Mouse (Mus musculus): ENCODE measurements at regions not wholly inside any gene's neighbourhood (a gene's known extent, or its start where the extent isn't known, plus 50 kb on each side); places are given as distances from the start of the nearest gene placed in this dataset.

DNA sequence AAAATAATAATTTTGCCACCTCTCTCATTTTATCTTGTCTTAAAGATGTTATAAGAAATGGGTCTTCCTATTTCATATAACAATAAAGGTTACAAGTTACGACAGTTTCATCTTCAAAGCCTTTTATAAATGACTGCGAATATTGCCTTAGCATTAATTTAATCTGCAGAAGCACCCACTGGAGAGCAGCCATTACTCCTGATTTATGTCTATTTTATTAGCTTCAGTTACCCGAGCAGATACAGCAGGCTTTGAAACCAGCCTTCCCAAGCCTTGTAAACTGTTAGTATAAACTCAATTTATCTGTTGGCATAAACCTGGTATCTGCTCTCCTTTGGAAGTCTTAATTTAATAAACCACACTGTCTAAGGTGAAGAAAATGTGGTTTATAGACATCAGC lies 2851.6 kb upstream of the Gm6569 start:
- DNase-seq, result no peak

DNA sequence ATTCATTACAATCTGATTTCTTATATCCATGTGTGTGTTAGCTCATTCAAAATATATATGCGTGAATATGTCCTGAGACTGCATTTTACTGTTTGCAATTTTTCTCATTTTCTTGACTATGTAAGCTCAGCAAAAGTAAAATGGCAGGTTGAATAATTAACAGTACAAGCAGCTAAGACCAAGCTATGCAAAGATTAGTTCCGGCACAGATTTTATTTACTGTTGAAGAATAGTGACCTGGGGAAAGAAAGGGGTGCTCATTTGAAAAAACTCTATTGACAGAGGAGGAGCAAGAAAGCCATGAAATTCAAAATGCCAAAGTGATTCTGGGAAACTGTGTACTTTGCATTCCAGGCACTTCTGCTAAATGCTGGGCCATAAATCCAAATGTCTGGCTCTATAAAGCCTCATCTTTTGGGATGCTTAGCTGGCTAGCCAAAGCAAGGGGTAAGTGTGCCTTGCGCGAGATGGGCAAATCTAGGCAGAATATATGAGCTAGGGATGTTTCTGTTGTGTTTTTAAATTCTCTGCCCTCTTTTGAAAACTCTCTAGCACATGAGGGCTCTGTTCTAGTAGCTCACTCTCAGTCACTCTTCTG lies 2846.3 kb upstream of the Gm6569 start:
- DNase-seq, result no peak

GRCm38 (mm10) chr15:70993397-70993796 lies 2841.0 kb upstream of the Gm6569 start:
- DNase-seq, result no peak

- DNase-seq, result no peak
Observed at GRCm38 (mm10) chr15:71010362-71010761, 2824.0 kb upstream of the Gm6569 start.

- DNase-seq, result no peak
Observed at GRCm38 (mm10) chr15:71010773-71011172, 2823.6 kb upstream of the Gm6569 start.

GRCm38 (mm10) chr15:71054251-71054852 lies 2780.0 kb upstream of the Gm6569 start:
- no peak for DNase-seq

DNA sequence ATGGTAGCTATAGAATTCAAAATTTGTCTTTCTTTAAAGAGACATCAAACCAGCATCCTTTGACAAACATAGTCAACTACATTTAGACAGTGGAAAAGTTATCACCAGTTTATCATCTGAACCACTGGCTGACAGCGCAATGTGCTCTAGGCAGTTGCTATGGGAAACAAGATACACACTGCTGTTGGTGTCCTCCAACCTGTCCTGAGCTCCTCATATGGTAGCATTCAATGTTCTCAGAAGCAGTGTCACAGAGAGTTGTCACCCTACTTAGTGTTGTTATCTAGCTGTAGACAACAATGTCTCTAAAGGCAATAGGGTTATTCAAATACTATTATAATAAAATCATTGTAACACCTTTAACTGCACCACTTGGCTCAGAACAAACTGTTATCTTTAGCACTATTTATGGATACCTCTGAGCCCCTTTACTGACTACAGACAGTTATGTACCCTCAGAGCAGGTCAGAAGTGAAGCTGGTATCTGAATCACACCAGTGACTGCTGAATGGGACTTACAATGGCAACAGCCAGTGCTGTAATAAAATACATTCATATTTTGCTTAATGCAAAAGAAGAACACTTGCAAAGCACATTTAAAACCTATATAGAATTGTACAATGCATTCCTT lies 2747.9 kb upstream of the Gm6569 start:
- no peak for DNase-seq

GRCm38 (mm10) chr15:71099111-71099510 lies 2735.2 kb upstream of the Gm6569 start:
- DNase-seq, result no peak

- no peak for DNase-seq
Observed at GRCm38 (mm10) chr15:71129802-71130201, 2704.6 kb upstream of the Gm6569 start.

DNA sequence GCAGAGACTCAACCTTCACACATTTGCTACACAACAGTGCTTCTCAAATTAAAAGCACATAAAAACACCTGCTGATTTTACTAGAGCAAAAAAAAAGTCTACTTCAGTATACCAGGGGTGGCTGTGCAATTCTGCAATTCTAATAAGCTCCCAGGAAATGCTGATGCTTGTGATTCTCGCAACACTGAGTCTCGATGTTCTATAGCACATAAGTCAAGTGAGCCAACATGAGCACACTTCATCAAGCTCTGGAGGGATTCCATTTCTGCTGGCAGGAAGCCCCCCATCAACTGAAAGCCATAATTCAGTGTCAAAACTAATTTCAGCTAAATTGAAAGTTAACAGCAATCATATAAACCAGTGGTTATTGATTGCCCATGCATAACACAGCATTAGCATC lies 2676.7 kb upstream of the Gm6569 start:
- DNase-seq, result no peak

DNA sequence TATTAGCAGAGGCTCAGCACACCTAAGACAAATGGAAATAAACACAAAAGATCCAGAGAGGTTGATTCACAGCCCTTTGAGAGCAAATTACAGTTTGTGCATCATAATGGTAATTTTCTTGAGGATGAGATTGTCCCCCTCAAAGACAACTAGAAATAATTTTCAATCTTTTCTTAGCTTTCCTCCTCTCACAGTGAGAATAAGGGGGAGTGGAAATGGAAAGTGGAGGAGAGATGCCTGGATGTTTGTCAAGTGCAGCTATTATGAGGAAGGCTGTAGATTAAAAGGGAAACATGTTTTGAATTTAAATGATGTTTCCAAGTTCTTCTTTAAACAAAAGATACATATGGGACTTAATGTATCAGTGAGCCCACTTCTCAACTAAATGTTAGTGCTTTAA lies 2672.3 kb upstream of the Gm6569 start:
- no peak for DNase-seq

- no peak for DNase-seq
Observed at GRCm38 (mm10) chr15:71195011-71195739, 2639.2 kb upstream of the Gm6569 start.

DNA sequence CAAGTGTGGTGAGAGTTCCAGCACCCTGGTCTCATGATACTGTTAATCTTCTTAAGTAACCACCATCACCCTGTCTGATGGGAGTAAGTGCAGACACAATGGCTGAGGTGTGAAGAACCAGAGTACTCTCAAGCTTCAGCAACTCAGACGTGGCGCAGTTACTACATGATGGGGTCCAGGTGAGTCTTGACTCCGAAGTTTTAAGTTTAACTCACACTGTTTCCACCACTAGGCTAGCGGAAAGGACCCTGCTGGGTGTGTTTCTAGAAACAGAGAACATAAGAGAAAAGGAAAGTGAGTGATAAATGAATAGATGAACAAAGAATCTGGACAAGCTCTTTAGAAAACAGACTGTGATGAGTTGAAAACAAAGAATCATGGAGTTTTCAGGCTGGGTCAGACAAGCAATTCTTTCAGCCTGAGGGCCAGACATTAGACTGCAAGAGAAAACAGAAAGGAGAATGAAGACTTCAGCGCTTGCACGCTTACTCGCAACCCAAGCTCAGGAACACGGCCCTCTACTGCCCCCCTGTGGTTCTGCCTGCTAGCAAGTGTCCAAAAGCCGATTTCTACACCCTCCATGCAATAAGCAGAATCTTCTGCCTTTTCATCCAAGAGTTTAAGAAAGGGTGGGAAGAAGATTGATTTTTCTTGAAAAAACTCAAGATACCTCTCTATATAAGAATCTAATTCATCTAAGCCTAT lies 2593.6 kb upstream of the Gm6569 start:
- peak; percentile 54 for DNase-seq

GRCm38 (mm10) chr15:71243539-71243938 lies 2590.8 kb upstream of the Gm6569 start:
- DNase-seq, result no peak

GRCm38 (mm10) chr15:71275876-71276565 lies 2558.3 kb upstream of the Gm6569 start:
- no peak for DNase-seq

DNA sequence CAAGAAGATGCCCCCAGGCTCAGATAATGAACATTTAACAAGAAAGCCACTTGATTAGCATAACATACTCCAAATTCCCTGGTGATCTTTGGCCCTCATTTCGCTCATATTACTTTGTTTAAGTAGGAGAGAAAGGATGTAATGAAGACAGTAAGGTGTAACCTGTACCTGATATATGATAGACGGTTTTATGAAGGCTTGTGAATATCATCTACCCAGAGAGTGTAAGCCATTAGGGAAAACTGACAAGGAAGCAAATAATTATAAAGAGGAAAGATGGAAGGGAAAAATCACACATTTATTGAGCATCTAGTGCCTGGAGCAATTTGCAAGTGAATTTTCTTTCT lies 2557.8 kb upstream of the Gm6569 start:
- no peak for DNase-seq

- no peak for DNase-seq
Observed at GRCm38 (mm10) chr15:71277388-71277787, 2557.0 kb upstream of the Gm6569 start.

GRCm38 (mm10) chr15:71283775-71284174 lies 2550.6 kb upstream of the Gm6569 start:
- no peak for DNase-seq

GRCm38 (mm10) chr15:71302541-71302940 lies 2531.8 kb upstream of the Gm6569 start:
- no peak for DNase-seq

- DNase-seq, result no peak
Observed at GRCm38 (mm10) chr15:71310230-71310629, 2524.1 kb upstream of the Gm6569 start.

DNA sequence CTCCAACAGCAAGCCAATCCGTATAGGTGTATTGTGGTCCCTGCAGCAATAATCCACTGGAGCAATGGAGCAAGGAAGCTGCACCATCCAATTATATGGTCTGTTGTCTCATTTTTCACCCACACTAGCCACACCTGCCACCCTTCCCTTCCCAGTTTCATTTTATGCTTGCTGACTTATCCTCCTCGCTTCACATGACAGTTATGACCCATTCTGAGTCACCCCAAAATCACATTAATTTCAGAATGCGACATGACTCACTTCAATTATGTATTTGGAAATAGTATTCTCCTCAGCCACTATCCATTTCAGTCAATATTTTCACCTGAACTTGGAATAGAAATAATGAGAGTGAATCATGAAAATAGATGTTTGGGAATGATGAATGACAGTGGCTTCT lies 2507.8 kb upstream of the Gm6569 start:
- no peak for DNase-seq

GRCm38 (mm10) chr15:71358189-71358790 lies 2476.1 kb upstream of the Gm6569 start:
- no peak for DNase-seq
